Mouse (Mus musculus) fibroblast of lung, adult 2 months (primary cell): ENCODE measurements around the gene Olfr1489.
"Not testable (repeated sequence)": the region's sequence is repeated elsewhere in the genome, so short reads cannot be mapped to it uniquely, and the experiment has no call there.

Experiments
- DNase-seq: peaks from one replicate; pipeline ENCODE4 v3.0.0-alpha.2; 2011; ENCODE audit warnings: low read depth

The Olfr1489 gene

DNA sequence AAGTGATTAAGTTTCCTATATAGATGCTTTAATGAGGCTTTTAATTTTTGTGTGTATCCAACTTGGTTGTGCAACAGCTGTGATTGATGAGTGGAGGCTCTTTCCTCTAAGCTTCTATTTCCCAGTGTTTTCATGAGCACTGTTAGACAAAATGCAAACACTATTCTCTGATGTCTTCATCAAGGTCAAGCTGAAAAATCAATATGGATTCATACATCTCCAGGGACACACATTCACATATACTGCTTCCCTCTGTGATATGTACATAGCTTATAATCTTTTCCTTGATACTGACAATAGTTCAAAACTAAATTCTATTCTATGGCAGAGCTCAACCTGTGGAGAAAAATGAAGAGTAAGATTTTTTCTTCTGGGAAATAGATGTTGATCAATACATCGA lies at the start of gene Olfr1489:
TSS of gene Olfr1489 (plus strand) at position 301 of the 400 bp plus-strand sequence.
- no peak for DNase-seq

- DNase-seq, result no peak
These were observed 48.2 kb upstream of the Olfr1489 start, which contains the start of gene Olfr1484 for GRCm38 (mm10) chr19:13583211-13583610. TSS of gene Olfr1484 (plus strand) at chr19:13583511.

DNA sequence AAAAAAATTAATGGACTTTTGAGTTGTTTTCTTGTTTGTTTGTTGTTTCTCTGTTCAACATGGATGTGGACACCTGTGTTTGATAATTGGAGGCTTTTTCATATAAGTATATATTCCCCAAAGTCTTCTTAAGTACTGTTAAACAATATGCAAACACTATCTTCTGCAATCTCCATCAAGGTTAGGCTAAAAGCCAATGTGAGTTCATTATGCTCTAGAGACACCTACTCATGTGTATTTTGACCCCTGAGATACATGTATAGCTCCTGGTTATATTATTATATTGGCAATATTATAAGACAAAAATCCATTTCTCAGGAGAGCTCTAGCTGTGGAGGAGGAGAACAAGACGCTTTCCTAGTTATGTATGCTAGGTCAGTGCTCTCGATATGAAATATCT lies 14.3 kb upstream of the Olfr1489 start, which contains the start of gene Olfr1487:
TSS of gene Olfr1487 (plus strand) at position 301 of the 400 bp plus-strand sequence.
- DNase-seq, result not testable (repeated sequence)

DNA sequence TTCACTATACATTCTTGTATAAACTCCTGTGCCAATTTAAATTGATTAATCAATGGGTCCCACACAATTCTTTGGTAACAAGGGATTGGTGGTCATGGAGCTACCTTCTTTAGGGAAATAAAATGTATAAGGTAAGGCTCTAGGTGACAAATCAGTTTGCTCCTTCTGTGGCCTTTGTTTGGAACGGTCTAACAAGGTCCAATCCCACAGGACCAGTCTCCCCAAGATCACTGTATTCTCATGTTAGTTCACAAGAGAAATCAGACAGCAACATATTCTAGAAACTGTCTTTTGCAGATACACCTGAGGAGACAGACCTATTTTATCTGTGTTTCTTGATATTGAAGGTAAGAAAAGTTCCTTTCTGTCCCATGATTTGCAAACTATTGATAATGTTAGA lies 19.4 kb downstream of the Olfr1489 start, which contains the start of gene Olfr1490:
TSS of gene Olfr1490 (plus strand) at position 301 of the 400 bp plus-strand sequence.
- DNase-seq, result no peak
